Mouse (Mus musculus) gastrocnemius, postnatal 25 days (tissue): ENCODE results near the gene Mdm4. TPM values are rescaled to one million over a fixed set of nuclear protein-coding genes. Genes with fewer than 3 reads are reported as not detected.
"Not testable (repeated sequence)": the region's sequence is repeated elsewhere in the genome, so short reads cannot be mapped to it uniquely, and the experiment has no call there.

Source experiments
- DNase-seq: peaks from one replicate; pipeline ENCODE4 v3.0.0; 2022
- total RNA-seq, 2 experiments: library from RNA; stranded (reverse); gene quantifications; 1 replicate in 1 of 2; 2 replicates in 1 of 2; pipeline ENCODE4 v1.2.3; 2021

Gene Mdm4
- total RNA-seq, 2 experiments from 2014 or later: 26.6 to 29.2 TPM

DNA sequence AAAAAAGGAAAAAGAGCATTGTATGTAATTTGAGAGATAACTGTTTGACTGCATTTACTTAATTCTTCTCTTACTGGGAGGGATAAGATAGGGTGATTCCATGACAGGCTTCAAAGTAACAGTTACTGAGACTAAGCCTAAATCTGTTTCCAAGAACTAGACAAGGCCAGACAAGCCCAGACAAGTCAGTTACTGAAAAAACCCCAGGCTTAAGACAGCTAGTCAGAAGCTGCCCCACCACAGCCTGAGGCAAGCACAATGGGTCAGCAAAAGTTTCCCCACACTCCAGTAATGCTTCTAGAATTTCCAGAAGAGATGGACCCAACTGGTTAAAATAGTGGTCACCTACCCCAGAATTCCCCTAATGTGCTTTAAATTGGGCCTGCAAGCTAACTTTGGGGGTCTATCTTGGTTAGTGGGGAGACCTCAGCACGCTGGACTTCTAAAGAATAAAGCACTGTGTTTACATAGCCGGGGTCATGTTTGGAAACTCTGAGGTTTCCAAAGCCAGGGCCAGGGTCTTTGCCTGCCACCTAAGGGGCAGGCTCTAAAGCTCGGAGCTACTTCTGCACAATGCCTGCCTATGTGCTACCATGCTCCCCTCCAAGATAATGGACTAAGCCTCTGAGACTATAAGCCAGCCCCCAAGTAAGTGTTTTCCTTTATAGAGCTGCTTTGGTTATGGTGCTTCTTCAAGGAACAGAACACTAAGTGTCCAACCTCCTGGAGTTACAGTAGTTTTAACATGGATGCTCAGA, 10.0 kb downstream of the Mdm4 start:
- DNase-seq: no peak

DNA sequence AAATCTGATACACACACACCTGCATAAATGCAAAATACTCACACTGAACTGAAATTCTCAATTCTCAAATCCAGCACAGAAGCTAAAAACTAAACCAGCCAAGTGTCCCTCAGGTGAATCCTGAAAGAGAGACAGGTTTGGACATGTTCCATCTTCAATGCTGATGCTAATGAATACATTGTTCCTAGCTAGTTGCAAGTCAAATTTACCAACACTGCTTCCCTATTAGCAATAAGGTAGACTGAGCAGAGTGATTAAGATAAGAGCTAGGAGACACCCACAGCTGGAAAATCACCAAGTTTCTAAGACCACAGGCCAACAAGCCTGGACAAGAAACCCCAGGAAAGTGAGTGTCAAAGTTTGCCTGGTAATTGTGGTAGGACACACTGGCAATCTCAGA, 11.0 kb downstream of the Mdm4 start:
- no peak for DNase-seq

DNA sequence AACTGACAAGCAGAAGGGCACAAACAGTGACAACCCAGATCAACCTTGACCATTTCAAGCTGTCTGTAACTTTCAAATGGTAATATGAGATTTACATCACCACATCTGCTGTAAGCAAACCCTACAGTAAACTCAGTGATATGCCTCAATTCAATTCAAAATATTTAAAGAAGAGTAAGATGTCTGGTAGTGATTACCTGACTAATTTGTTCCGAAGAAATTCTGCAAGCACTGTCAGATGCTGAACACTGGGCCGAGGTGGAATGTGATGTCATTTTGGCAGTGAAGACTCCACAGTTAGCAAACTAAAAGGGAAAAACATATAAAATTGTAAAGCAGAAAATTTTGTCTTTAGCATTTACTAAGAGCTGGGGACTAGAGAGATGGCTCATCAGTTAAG, 11.8 kb downstream of the Mdm4 start:
- DNase-seq: no peak

DNA sequence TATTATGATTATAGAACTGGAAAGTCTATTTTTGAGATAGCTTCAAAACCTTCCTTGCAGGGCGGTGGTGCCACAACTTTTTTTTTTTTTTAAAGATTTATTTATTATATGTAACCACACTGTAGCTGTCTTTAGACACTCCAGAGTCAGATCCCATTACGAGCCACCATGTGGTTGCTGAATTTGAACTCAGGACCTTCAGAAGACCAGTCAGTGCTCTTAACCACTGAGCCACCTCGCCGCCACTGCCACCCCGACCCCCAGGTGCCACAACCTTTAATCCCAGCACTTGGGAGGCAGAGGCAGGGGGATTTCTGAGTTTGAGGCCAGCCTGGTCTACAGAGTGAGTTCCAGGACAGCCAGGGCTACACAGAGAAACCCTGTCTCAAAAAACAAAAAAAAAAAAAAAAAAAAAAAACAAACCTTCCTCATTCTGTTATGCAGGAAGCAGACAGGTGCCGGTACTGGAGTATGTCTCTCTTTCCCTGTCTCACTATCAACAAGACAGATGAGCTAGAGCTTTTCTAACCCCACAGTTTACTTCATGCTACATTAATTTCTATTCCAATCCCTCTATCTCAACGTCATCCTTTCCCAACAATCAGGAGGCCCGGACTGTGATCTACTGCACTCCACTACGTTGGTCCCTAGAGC, 13.5 kb downstream of the Mdm4 start:
- no peak for DNase-seq

DNA sequence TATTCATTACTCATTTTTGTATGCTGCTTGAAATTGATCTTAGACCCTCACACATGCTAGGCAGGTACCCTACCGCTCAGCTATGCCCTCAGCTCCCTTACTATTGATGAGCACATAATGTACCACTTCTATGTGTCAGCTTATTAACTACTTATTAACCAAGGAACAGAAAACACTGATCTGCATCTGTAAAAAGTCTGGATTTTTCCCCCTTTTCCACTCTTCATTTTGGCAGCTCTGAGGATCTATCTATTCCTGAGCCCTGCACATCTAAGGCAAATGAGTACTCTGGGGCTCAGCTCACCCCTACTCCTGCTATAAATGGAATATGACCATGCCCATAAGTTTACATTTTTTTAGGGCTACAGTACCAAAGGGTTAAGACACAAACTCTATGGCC, 16.2 kb downstream of the Mdm4 start:
- no peak for DNase-seq

DNA sequence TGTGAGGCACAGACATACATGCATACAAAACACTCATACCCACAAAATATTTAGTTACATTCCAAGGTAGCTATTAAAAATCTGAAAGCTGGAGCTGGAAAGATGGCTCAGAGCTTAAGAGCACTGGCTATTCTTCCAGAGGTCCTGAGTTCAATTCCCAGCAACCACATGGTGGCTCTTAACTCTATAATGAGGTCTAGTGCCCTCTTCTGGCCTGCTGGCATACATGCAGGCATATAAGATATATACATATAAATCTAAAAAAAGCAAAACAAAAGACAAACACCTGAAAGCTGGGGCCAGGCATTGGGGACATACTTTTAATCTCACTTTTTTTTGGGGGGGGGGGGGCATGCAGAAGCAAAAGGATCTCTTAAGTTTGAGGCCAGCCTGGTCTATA, 17.0 kb downstream of the Mdm4 start:
- no peak for DNase-seq

DNA sequence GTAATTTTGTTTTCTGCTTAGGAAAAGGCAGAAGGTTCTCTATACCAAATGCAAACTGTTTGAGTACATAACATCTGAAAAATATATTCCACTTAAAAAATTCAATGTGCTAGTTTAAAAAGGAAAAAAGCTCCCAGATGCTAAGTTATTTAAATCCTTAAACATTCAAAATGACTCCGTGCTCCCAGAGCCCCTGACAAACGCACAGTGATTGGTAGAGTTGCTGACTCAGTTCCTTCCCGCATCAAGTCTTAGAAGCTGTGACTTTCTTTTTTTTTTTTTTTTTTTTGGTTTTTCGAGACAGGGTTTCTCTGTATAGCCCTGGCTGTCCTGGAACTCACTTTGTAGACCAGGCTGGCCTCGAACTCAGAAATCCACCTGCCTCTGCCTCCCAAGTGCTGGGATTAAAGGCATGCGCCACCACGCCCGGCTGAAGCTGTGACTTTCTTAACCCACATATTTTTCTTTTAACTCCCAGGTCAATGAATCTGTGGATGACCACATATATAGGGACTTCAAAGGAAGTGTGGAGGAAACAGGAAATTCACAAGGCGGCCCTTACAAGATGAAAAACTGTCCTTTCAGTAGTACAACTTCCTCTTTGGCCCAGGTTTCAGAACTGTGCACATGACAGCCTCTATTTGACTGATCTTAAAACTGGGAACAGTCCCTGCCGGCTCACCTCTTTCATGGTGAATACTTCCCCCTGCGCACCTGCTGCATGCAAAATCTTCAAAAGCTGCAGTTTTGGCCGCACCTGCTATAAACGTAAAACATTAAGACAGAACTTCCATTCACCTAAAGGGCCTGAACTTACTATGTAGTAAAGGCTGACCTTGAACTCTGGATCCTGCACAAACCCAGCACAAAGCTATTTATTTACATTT, 18.2 kb downstream of the Mdm4 start:
- no peak for DNase-seq

DNA sequence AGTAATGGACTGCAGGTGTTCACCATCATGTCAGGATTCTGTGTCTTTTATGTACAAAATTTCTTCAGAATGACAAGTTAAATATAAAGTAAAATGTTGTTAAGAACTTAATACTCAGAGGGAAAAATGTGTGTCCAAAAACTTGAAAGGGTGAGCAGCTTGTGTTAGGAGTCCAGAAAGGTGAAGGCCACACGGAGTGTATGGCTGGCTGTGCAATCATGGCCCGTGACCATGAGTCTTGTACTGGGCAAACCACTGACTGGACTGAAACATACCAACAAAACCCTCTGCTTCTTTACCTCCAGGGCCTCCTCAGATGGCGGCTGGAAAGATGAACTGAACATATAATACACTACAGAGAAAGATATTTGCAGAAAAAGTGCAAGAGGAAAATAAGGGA, 23.8 kb downstream of the Mdm4 start:
- DNase-seq: no peak

DNA sequence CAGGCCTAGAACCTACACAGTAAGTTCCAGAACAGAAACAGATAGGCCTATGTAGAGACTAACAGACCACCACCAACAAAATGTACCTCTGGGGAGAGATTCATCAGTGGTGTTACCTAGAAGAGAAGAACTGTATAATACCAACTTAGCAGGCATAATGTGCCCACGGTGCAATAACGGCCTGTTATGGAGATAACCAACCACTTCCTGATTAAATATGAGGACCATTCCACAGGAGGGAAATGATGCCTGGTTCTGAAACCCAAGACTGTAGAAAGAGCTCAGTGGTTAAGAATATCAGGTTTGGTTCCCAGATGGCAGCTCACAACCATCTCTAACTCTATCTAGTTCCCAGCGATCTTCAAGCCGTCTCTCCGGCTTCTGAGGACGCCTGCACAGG, 30.0 kb downstream of the Mdm4 start:
- no peak for DNase-seq

DNA sequence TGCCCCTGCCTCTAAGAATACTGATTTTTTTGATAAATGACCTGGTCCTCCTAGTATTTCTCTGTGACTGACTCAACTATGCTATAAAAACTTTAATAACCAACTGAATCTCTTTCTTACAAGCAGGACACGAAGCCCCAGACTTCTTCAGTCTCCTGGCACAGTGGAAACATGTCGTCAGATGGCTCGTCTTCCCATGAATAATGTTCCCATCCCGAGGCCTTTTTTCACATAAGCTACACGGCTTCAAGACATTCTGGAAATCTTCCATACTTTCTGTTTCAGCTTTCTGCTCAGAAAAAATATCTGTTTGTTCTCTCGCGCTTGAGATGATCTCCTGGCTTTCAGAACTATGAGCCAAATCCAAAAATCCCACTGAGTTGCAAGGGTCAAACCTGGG, 38.8 kb downstream of the Mdm4 start:
- no peak for DNase-seq

DNA sequence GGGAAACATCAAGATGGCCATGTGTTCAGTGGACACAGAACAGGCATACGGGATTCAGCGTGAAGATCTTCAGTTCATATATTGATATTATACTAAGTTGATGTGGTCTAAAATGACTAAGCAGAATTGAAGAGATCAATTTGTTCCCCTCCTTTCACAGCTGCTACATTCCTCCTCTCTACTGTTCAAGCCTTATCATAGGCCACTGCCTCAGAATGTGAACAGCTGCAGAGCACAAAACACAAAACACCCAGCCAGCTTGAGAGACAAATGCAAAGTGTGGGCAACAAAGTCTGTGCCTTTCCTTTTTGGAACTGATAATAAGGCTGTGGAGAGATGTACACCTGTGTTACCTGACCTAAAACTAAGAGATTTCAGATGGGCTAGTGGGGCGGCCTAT, 39.6 kb downstream of the Mdm4 start:
- DNase-seq: no peak

DNA sequence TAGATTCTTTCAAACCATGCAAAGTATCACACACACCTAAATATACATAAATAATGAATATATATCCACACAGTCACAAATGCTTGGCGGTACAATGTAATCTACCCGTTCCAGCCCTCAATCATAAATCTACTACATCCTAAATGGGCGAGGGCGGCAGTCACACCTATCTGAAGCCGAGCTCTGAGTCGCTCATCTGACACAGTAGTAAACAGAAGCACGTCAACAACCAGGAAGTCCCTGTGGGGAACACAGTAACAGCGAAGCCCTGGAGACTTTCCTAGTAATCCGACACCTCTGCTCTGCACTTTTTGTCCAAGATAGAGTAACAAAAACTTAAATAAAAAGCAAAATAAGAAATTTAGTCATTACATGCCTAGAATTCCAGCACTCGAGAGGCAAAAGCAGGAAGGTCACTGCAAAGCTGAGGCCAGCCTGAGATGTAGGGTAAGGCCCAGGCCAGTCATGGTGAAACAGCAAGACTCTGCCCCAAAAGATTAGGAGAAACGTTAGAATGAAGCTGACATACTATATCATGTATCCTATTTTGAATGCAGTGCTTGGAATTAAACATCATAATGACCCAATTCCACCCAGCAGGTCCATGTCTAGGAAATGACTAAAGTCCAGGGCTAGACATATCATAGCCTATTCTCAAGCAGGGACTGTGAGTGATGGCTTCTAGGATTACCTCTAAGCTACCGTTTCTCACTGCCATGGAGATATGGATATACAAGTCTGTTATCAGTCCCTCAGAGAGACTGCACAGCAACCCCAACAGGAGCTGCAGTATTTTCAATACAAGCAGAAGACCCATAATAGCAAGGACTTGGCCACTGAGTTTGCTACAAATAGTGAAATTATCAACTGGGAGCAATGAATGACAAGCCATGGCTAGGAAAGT, 41.6 kb downstream of the Mdm4 start:
- not testable (repeated sequence) for DNase-seq

DNA sequence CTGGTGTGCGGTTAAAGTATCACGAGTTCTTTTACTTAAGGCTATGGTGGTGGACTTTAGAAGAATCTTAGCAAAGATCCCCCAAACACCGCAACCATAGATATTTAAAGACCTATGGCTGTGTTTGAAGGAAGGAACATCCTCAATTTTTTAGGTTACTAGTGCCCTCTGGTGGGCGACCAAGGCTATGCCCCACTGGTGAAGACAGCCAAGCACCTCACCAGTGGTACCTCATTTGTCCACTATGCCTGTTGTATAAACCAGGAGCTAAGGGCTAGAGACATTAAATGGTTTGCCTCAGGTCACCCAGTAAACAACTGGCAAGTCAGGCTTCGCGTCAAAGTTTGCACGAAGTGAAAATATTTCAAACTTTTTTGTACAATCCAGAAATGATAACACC, 47.6 kb downstream of the Mdm4 start:
- no peak for DNase-seq

DNA sequence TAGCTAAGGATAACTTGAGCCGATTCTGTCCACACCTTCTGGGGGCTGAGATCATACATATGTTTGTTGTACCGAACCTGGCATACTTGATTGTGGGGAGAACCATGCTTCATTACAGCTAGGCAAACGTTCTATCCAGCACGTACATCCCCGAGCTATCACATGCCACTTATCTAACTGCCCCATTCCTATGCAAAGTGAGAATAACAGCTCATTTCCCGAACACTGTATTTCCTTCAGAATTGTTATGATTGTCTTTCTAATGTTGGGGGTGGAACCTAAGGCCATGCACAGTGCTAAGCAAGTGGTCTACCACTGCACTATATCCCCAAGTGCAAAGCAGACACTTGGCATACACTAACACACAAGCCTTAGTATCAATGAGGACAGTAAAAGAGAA, 49.1 kb downstream of the Mdm4 start:
- no peak for DNase-seq

DNA sequence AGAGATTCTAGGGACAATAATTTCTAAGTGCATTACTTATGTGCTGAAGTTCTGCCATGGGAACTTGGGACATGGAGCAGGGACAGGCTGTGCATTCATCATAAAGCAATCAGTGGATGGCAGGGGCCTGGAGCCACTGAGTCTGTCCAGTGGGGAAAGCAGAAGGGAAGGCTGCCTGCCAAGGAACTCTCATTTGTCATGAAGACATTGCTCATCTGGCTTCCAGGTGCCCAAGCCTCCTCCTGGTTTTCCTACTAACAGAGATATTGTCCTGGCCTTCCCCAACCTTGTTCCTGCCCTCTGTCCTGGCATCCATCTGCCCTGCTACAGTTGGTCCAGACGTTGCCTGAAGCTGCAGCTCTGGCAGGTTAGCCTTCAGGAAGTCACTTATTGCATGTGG, 53.0 kb downstream of the Mdm4 start:
- DNase-seq: no peak

DNA sequence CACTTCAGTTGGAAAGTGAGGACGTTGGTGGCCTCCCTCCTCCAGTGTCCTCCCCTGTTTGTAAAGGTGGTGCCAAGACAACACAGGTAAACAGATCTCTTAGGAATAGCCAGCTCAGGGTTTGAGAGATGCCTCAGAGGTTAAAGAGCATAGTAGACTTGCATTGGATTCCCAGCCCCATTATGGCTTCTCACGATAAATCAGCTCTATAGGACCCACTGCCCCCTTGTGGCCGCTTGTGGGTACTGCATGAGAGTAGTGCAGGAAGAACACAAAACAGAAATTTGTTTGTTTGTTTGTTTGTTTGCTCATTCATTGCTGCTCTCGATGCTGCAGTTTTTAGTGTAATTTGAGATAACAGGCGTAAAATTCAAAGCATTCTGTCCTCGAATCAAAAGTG, 61.7 kb downstream of the Mdm4 start:
- no peak for DNase-seq

DNA sequence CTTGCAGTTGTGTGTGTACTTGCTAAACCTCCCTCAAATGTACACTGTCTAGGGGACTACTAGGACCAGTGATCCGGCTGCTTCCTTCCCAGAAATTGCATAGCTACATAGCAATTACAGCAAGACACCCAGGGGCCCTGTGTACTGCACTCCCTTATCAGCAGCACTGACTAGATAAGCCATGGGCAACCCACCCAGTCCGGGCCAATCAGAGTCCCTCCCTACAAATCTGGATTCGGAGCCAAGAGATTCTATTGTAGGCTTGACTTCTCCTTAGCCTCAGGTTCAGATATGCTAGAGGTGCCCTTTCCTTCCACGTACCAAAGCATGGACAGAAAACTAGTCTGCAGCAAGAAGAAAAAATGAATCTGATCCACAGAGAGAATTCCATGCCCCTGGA, 65.7 kb downstream of the Mdm4 start:
- no peak for DNase-seq

DNA sequence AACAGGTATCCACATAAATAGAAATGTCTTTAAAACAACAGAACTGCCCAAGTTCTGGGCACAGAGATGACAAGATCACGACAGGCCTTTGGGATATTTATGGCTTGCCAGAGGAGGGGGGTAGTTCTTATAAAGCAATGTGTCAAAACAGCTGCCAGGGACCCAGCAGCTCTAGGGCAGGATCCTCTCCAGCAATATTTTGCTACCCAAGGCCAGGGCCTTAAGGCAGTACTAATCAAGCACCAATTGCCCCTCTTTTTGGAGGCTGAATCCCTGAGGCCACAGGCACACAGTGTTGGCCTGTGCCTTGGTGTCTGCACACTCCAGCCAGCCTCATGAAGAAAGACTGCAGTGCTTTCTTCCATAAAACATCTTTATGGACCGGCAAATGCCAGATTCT, 66.3 kb downstream of the Mdm4 start:
- no peak for DNase-seq

DNA sequence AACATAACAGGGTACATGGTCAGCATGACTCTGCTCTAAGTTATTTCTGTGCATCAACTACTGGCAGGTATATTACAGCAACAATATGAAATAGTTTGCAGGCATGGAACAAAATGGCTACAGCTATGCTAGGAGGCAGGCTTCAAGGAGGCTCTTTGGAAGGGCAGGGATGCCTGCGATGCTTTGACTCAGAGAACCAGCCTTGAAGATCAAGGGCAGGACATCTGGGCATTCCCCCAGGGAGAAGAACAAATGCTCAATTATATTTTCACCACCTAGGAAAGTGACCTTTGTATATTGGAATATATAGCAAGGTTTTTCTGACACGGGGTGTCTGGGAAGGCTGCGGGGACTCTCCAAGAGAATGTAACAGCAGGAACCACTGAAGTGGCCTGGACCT, 68.6 kb downstream of the Mdm4 start:
- DNase-seq: no peak

DNA sequence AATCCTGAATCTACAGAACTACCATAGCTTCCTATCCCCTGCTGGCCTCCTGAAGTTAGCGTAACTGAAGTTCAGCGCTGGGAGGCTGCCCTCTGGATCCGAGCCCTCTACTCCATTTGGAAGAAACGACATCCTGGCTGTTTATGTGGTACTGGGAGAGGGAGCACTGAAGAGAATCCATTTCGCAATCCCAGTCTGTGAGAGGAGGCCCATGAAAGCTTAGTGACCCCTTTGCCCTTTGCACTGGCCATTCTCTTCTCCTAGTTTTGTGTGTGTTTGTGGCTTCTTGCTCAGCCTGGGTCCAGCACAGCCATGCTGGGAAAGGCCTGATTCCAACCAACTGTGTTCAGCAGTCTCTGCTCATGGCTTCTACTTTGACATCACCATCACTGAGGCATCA, 73.6 kb downstream of the Mdm4 start:
- no peak for DNase-seq

DNA sequence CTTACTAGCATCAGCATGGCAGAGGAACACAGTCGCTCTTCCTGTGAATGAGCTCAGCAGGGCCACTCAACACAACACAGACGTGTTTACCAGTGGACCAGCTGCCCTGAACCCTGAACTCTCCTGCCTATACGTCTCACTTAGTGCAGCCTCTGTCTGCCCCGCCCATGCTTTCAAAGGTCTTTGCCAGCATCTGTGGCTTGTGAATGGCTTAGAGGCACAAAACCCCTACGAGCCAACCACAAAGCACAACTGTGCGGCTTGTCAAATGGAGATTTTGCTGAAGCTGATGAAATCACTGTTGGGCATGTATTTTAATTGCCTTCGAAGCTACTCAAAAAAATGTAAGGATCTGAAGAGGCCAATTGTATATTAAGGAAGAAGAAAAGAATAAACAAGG, 82.5 kb downstream of the Mdm4 start:
- DNase-seq: no peak

DNA sequence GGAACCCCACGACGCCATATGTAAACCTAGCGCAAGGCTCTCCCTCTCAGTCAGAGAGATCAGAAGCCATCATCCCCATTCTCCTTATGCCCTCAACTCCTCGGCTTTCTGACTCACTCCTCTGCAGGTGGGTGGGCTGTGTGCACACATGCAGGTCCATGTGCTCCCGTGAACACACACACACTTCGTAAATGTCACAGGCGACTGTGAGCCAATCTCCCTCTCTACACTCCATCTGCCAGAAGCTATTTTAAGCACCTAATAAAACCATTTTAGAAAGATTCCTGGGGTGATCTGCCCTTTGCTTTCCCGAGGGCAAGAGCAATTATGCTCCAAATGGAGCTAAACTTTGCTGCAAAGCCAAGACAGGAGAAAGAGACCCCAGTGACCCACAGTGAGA, 84.5 kb downstream of the Mdm4 start:
- DNase-seq: no peak
